Mouse (Mus musculus) hindbrain, postnatal 0 days (tissue): Measurements from ENCODE around the gene Pnpla2. TPM values are rescaled to one million over a fixed set of nuclear protein-coding genes. Genes with fewer than 3 reads are reported as not detected.
A peak's percentile ranks its signal among the peaks of the same experiment; 100 is the strongest.

Experiments
- ATAC-seq: fragments of 200-750 bp; cut with Nextera tagmentation; 2 replicates; pipeline ENCODE4 v1.8.0; 2017; ENCODE audit warnings: mild to moderate bottlenecking, moderate TSS enrichment, moderate library complexity
- DNase-seq: peaks from one replicate; pipeline ENCODE4 v3.0.0-alpha.2; 2015; ENCODE audit warnings: low spot score
- H3K27ac ChIP-seq: fragments of 300-500 bp; sonication (generic); 2 replicates; pipeline ENCODE4 v1.5.1; 2014; ENCODE audit warnings: mild to moderate bottlenecking
- H3K27me3 ChIP-seq: fragments of 300-500 bp; sonication (generic); 2 replicates; pipeline ENCODE4 v1.6.1; 2014; ENCODE audit warnings: low read length, mixed read lengths; ENCODE audit not compliant: insufficient read depth
- H3K36me3 ChIP-seq: fragments of 300-500 bp; sonication (generic); 2 replicates; pipeline ENCODE4 v1.6.1; 2014; ENCODE audit warnings: low read length, mixed read lengths; ENCODE audit not compliant: insufficient read depth
- H3K4me1 ChIP-seq: fragments of 300-500 bp; sonication (generic); 2 replicates; pipeline ENCODE4 v1.6.1; 2014; ENCODE audit warnings: antibody characterized with exemption, low read length, mixed read lengths; ENCODE audit not compliant: insufficient read depth
- H3K4me2 ChIP-seq: fragments of 300-500 bp; sonication (generic); 2 replicates; pipeline ENCODE4 v1.6.1; 2014; ENCODE audit warnings: low read depth, mild to moderate bottlenecking, low read length, moderate library complexity, mixed read lengths
- H3K4me3 ChIP-seq: fragments of 300-500 bp; sonication (generic); 2 replicates; pipeline ENCODE4 v1.5.1; 2014; ENCODE audit warnings: low read length
- H3K9ac ChIP-seq: fragments of 300-500 bp; sonication (generic); replicated peaks from 2 replicates; pipeline ENCODE4 v1.6.1; 2014; ENCODE audit warnings: mild to moderate bottlenecking, low read length, moderate library complexity, mixed read lengths
- H3K9me3 ChIP-seq: fragments of 300-500 bp; sonication (generic); 2 replicates; pipeline ENCODE4 v1.6.1; 2016; ENCODE audit warnings: low read length, mixed read lengths
- CTCF ChIP-seq: IDR thresholded peaks from 2 replicates; pipeline ENCODE4 v1.5.1; 2016; ENCODE audit warnings: antibody characterized with exemption, control low read depth, low read depth
- WGBS: fragments of 180-500 bp; shearing (Covaris S2); extraction: QIAGEN DNeasy Blood & Tissue Kit; methylation state at CpG from one replicate; pipeline ENCODE4 v1.1.7; 2014; 5-methylcytosine and 5-hydroxymethylcytosine counted together
- polyA plus RNA-seq: library from polyadenylated mRNA; unstranded; fragments of >200 nt; fragmentation: Nextera tagmentation; extraction: Ambion mirVana; gene quantifications from 2 replicates; pipeline ENCODE4 v1.2.1, GENCODE M21; 2015
- total RNA-seq: library from RNA; depleted of rRNA; stranded (reverse); fragments of >200 nt; gene quantifications from 2 replicates; pipeline ENCODE4 v1.2.3, GENCODE M21; 2014

Pnpla2 gene
- total and polyA plus RNA-seq, 2 experiments from 2014 or later, result 8.5 to 22.4 TPM

- peaks cover 20% of the 10 kb centered on the region; the same call in 1 of the 2 replicates for H3K4me1 ChIP-seq
These were observed 12.4 kb downstream of the Pnpla2 start, which contains the start of gene Cd151 for GRCm38 (mm10) chr7:141467230-141468030. TSS of gene Cd151 (plus strand) at chr7:141467392.

GRCm38 (mm10) chr7:141468164-141468521 is 13.1 kb downstream of the Pnpla2 start:
- Histone ChIP-seq H3K4me3 (peak overlapping the region; percentile 55), H3K27me3 (peaks cover 18% of the 10 kb centered on the region), H3K27ac (peak overlapping the region; percentile 86), H3K9ac (peak overlapping the region; percentile 69), H3K9me3 (no peaks in the 10 kb centered on the region), H3K36me3 (peaks cover 12% of the 10 kb centered on the region), H3K4me2 (peak overlapping the region; percentile 74), H3K4me1 (peaks cover 20% of the 10 kb centered on the region; the same call in 1 of the 2 replicates)
- no peak for ATAC-seq
- no peak for DNase-seq
- no peak for TF ChIP-seq CTCF
- WGBS, result 22% methylated on average over 5 of the region's 5 CpGs

More at GRCm38 (mm10) chr7:141467230-141468030, 12.4 kb downstream of the Pnpla2 start, which contains the start of gene Cd151:
- Histone ChIP-seq H3K4me2 (peak within 1 kb of the TSS; percentile 74), H3K27ac (peak within 1 kb of the TSS; percentile 86), H3K9me3 (no peaks in the 10 kb centered on the region), H3K36me3 (peaks cover 8% of the 10 kb centered on the region), H3K9ac (peak within 1 kb of the TSS; percentile 69), H3K4me3 (peak within 1 kb of the TSS; percentile 55), H3K27me3 (peaks cover 20% of the 10 kb centered on the region)
- under 1% methylated on average over 51 of the region's 52 CpGs for WGBS
- no peak for TF ChIP-seq CTCF
- ATAC-seq, result peak; percentile 41
- peak; percentile 74 for DNase-seq

GRCm38 (mm10) chr7:141468522-141469211 is 13.7 kb downstream of the Pnpla2 start:
- Histone ChIP-seq H3K4me1 (peaks cover 23% of the 10 kb centered on the region), H3K4me2 (peak overlapping the region; percentile 74), H3K4me3 (peak overlapping the region; percentile 55), H3K9me3 (no peaks in the 10 kb centered on the region), H3K9ac (peak overlapping the region; percentile 69), H3K36me3 (peaks cover 12% of the 10 kb centered on the region), H3K27ac (peak overlapping the region; percentile 86), H3K27me3 (peaks cover 13% of the 10 kb centered on the region)
- WGBS, result 11% methylated on average over 8 of the region's 8 CpGs
- ATAC-seq, result peak; percentile 73
- peak; percentile 81 for DNase-seq
- TF ChIP-seq CTCF, result peak; percentile 66

GRCm38 (mm10) chr7:141469352-141469751 is 14.4 kb downstream of the Pnpla2 start:
- 55% methylated on average over 6 of the region's 6 CpGs for WGBS
- peaks cover 30% of the 10 kb centered on the region for H3K4me1 ChIP-seq
- no peaks in the 10 kb centered on the region for H3K9me3 ChIP-seq
- H3K27me3 ChIP-seq, result 0 out of 2 replicates have a peak, but pooled peaks cover 8% of the 10 kb centered on the region
- peaks cover 12% of the 10 kb centered on the region for H3K36me3 ChIP-seq
- ATAC-seq, result no peak
- peak overlapping the region; percentile 69; the same call in 1 of the 2 replicates for H3K9ac ChIP-seq
- DNase-seq, result no peak
- peak overlapping the region; percentile 15 for H3K4me3 ChIP-seq
- no peak for TF ChIP-seq CTCF
- peak overlapping the region; percentile 86; the same call in 1 of the 2 replicates for H3K27ac ChIP-seq
- peak overlapping the region; percentile 74 for H3K4me2 ChIP-seq

- WGBS, result 88% methylated on average over 18 of the region's 18 CpGs
- H3K9ac ChIP-seq, result no peak overlapping the region
- no peak for TF ChIP-seq CTCF
- DNase-seq (no peak), ATAC-seq (no peak)
- no peak overlapping the region for H3K4me3 ChIP-seq
- peaks cover 12% of the 10 kb centered on the region for H3K36me3 ChIP-seq
- H3K4me2 ChIP-seq, result peak overlapping the region; percentile 74; the same call in 1 of the 2 replicates
- H3K4me1 ChIP-seq, result peaks cover 30% of the 10 kb centered on the region
- 0 out of 2 replicates have a peak, but pooled peaks cover 6% of the 10 kb centered on the region for H3K27me3 ChIP-seq
- no peak overlapping the region for H3K27ac ChIP-seq
- no peaks in the 10 kb centered on the region for H3K9me3 ChIP-seq
These were observed 15.1 kb downstream of the Pnpla2 start for GRCm38 (mm10) chr7:141469901-141470636.

GRCm38 (mm10) chr7:141470637-141470944 is 15.6 kb downstream of the Pnpla2 start:
- TF ChIP-seq CTCF, result no peak
- no peak overlapping the region for H3K9ac ChIP-seq
- 89% methylated on average over 10 of the region's 10 CpGs for WGBS

More at GRCm38 (mm10) chr7:141470637-141470944, 15.6 kb downstream of the Pnpla2 start:
- DNase-seq, result no peak
- Histone ChIP-seq H3K4me1 (peaks cover 30% of the 10 kb centered on the region), H3K9me3 (no peaks in the 10 kb centered on the region), H3K27ac (no peak overlapping the region), H3K36me3 (peaks cover 12% of the 10 kb centered on the region), H3K27me3 (0 out of 2 replicates have a peak, but pooled peaks cover 1% of the 10 kb centered on the region), H3K4me3 (no peak overlapping the region), H3K4me2 (no peak overlapping the region)
- ATAC-seq, result no peak
